Mouse (Mus musculus) CH12.LX (cell line): Measurements from ENCODE around the gene Zpr1. TPM values are rescaled to one million over a fixed set of nuclear protein-coding genes. Genes with fewer than 3 reads are reported as not detected.

Experiments used
- DNase-seq: peaks from one replicate; pipeline ENCODE4 v3.0.0-alpha.2; 2013; ENCODE audit errors: extremely low read depth
- H3K27ac ChIP-seq: 2 replicates; pipeline ENCODE4 v1.5.1; 2012; ENCODE audit warnings: low read depth, mild to moderate bottlenecking, control low read depth, moderate library complexity; ENCODE audit not compliant: insufficient read depth
- H3K27me3 ChIP-seq: replicated peaks from 2 replicates; pipeline ENCODE3; 2012; ENCODE audit warnings: inconsistent platforms
- H3K36me3 ChIP-seq, 2 experiments: replicated peaks in 1 of 2; 2 replicates each; pipeline versions ENCODE3 to v1.6.1; 2012; ENCODE audit warnings: inconsistent platforms in 1 of 2, low read length in 1 of 2, mild to moderate bottlenecking in 1 of 2, mixed read lengths in 1 of 2, moderate library complexity in 1 of 2; ENCODE audit not compliant: control insufficient read depth in 1 of 2, insufficient read depth in 1 of 2
- H3K4me1 ChIP-seq, 2 experiments: 2 replicates each; pipeline ENCODE4 v1.6.1; 2012; ENCODE audit warnings: inconsistent platforms in 1 of 2, moderate library complexity in 1 of 2; ENCODE audit not compliant: insufficient read depth in 2 of 2, control insufficient read depth in 1 of 2
- H3K4me2 ChIP-seq: 2 replicates; pipeline ENCODE4 v1.6.1; 2012; ENCODE audit warnings: low read depth, mild to moderate bottlenecking, control low read depth; ENCODE audit not compliant: poor library complexity, insufficient read depth, severe bottlenecking
- H3K4me3 ChIP-seq, 3 experiments: fragments of 150-350 bp in 1 of 3; sonication (generic) in 1 of 3; replicated peaks in 1 of 3; 2 replicates each; pipeline versions ENCODE3 to v1.5.1; 2011 to 2012; ENCODE audit warnings: low read depth in 2 of 3, low read length in 2 of 3, mild to moderate bottlenecking in 2 of 3, moderate library complexity in 2 of 3, control low read depth in 1 of 3, improper control_type of control experiment in 1 of 3, inconsistent platforms in 1 of 3, mixed read lengths in 1 of 3; ENCODE audit not compliant: poor library complexity in 1 of 3
- H3K79me2 ChIP-seq: replicated peaks from 2 replicates; pipeline ENCODE4 v1.6.1; 2012; ENCODE audit warnings: mild to moderate bottlenecking, moderate library complexity; ENCODE audit not compliant: control insufficient read depth, poor library complexity, insufficient read depth, severe bottlenecking; ENCODE audit errors: extremely low read depth
- H3K9ac ChIP-seq: 2 replicates; pipeline ENCODE4 v1.6.1; 2012; ENCODE audit warnings: low read depth, mild to moderate bottlenecking, control low read depth, moderate library complexity; ENCODE audit not compliant: insufficient read depth
- H3K9me3 ChIP-seq: replicated peaks from 2 replicates; pipeline ENCODE3; 2012; ENCODE audit warnings: low read length, inconsistent platforms, mixed read lengths
- BHLHE40 ChIP-seq: IDR thresholded peaks from 2 replicates; pipeline ENCODE4 v1.6.1; 2011; ENCODE audit warnings: mild to moderate bottlenecking, low read depth, low read length, improper control_type of control experiment
- CHD1 ChIP-seq: IDR thresholded peaks from 2 replicates; pipeline ENCODE4 v1.6.1; 2012; ENCODE audit warnings: low read depth, low read length, improper control_type of control experiment, inconsistent platforms
- E2F4 ChIP-seq: IDR thresholded peaks from 2 replicates; pipeline ENCODE4 v1.6.1; 2011; ENCODE audit warnings: low read depth, low read length, improper control_type of control experiment; ENCODE audit not compliant: insufficient replicate concordance
- ETS1 ChIP-seq: conservative IDR thresholded peaks from 2 replicates; pipeline ENCODE4 v1.6.1; 2012; ENCODE audit warnings: low read depth, mild to moderate bottlenecking, inconsistent platforms, low read length, improper control_type of control experiment, moderate library complexity
- HCFC1 ChIP-seq: IDR thresholded peaks from 2 replicates; pipeline ENCODE4 v1.6.1; 2012; ENCODE audit warnings: low read depth, mild to moderate bottlenecking, inconsistent platforms, low read length, improper control_type of control experiment
- IRF4 ChIP-seq: IDR thresholded peaks from 2 replicates; pipeline ENCODE4 v1.6.1; 2014; ENCODE audit warnings: low read depth, mild to moderate bottlenecking, inconsistent platforms, low read length, improper control_type of control experiment
- JUN ChIP-seq: IDR thresholded peaks from 2 replicates; pipeline ENCODE4 v1.6.1; 2011; ENCODE audit warnings: low read depth, mild to moderate bottlenecking, low read length, improper control_type of control experiment, moderate library complexity; ENCODE audit not compliant: insufficient read depth
- JUND ChIP-seq: conservative IDR thresholded peaks from 2 replicates; pipeline ENCODE4 v1.6.1; 2011; ENCODE audit warnings: low read depth, low read length, improper control_type of control experiment
- KAT2A ChIP-seq: IDR thresholded peaks from 2 replicates; pipeline ENCODE4 v1.6.1; 2012; ENCODE audit warnings: low read length, improper control_type of control experiment, inconsistent platforms; ENCODE audit not compliant: insufficient replicate concordance
- MAFK ChIP-seq: IDR thresholded peaks from 2 replicates; pipeline ENCODE4 v1.6.1; 2011; ENCODE audit warnings: low read length, improper control_type of control experiment; ENCODE audit not compliant: insufficient replicate concordance
- MAX ChIP-seq: IDR thresholded peaks from 2 replicates; pipeline ENCODE4 v1.6.1; 2011; ENCODE audit warnings: low read length, improper control_type of control experiment
- MAZ ChIP-seq: IDR thresholded peaks from 2 replicates; pipeline ENCODE4 v1.6.1; 2012; ENCODE audit warnings: low read depth, mild to moderate bottlenecking, inconsistent platforms, low read length, improper control_type of control experiment, moderate library complexity
- NELFE ChIP-seq: IDR thresholded peaks from 2 replicates; pipeline ENCODE4 v1.6.1; 2011; ENCODE audit warnings: low read depth, low read length, improper control_type of control experiment
- NRF1 ChIP-seq: IDR thresholded peaks from 2 replicates; pipeline ENCODE4 v1.6.1; 2014; ENCODE audit warnings: low read depth, mild to moderate bottlenecking, inconsistent platforms, low read length, improper control_type of control experiment, moderate library complexity
- PAX5 ChIP-seq: IDR thresholded peaks from 2 replicates; pipeline ENCODE4 v1.6.1; 2012; ENCODE audit warnings: low read length, inconsistent platforms, mixed read lengths
- RAD21 ChIP-seq: IDR thresholded peaks from 2 replicates; pipeline ENCODE4 v1.6.1; 2011; ENCODE audit warnings: low read depth, mild to moderate bottlenecking, low read length, improper control_type of control experiment, moderate library complexity
- SMC3 ChIP-seq: IDR thresholded peaks from 2 replicates; pipeline ENCODE4 v1.6.1; 2011; ENCODE audit warnings: low read depth, low read length, improper control_type of control experiment
- TBP ChIP-seq: conservative IDR thresholded peaks from 2 replicates; pipeline ENCODE4 v1.6.1; 2011; ENCODE audit warnings: low read depth, low read length, improper control_type of control experiment
- TCF12 ChIP-seq: IDR thresholded peaks from 2 replicates; pipeline ENCODE4 v1.6.1; 2014; ENCODE audit warnings: low read depth, mild to moderate bottlenecking, inconsistent platforms, low read length, improper control_type of control experiment
- UBTF ChIP-seq: IDR thresholded peaks from 2 replicates; pipeline ENCODE4 v1.6.1; 2012; ENCODE audit warnings: low read depth, mild to moderate bottlenecking, inconsistent platforms, low read length, improper control_type of control experiment, moderate library complexity
- USF1 ChIP-seq: IDR thresholded peaks from 2 replicates; pipeline ENCODE4 v1.6.1; 2014; ENCODE audit warnings: low read depth, mild to moderate bottlenecking, inconsistent platforms, low read length, improper control_type of control experiment
- ZMIZ1 ChIP-seq: IDR thresholded peaks from 2 replicates; pipeline ENCODE4 v1.6.1; 2012; ENCODE audit warnings: low read depth, mild to moderate bottlenecking, inconsistent platforms, low read length, improper control_type of control experiment
- ZNF384 ChIP-seq: IDR thresholded peaks from 2 replicates; pipeline ENCODE4 v1.6.1; 2012; ENCODE audit warnings: low read depth, low read length, improper control_type of control experiment, inconsistent platforms
- dilution Hi-C: fragments of 300-500 bp; cut with MboI; formaldehyde crosslinking; loops from 2 replicates; pipeline ENCODE4 v1.14.3; 2020; ENCODE audit warnings: low sequenced_read_pairs; ENCODE audit not compliant: extremely low pct_unique_long_range_greater_than_20kb, extremely low pct_ligation_motif_present
- in situ Hi-C: fragments of 300-500 bp; cut with MboI; formaldehyde crosslinking; loops from 3 replicates; pipeline ENCODE4 v1.14.3; 2019; ENCODE audit warnings: low sequenced_read_pairs, low pct_ligation_motif_present, low pct_unique_long_range_greater_than_20kb, mixed read lengths
- polyA plus RNA-seq: library from polyadenylated mRNA; unstranded; fragments of >175 nt; gene quantifications from 2 replicates; pipeline ENCODE4 v1.2.1, GENCODE M21; 2012; ENCODE audit warnings: low read depth; ENCODE audit not compliant: insufficient read length
- total RNA-seq, 2 experiments: library from RNA; depleted of rRNA; stranded (reverse); fragments of 300-350 nt in 1 of 2; fragments of >200 nt in 1 of 2; gene quantifications; 2 replicates each; pipeline ENCODE4 v1.2.3; 2012 to 2014

The Zpr1 gene
- total and polyA plus RNA-seq, 3 experiments, result 46.0 to 108 (median 66.8) TPM

- Histone ChIP-seq H3K9me3 (peaks cover 4% of the 10 kb centered on the region), H3K4me3 (no peak overlapping the region), H3K36me3 (no peaks in the 10 kb centered on the region), H3K4me2 (no peak overlapping the region), H3K9ac (no peak overlapping the region), H3K4me1 (no peaks in the 10 kb centered on the region), H3K27ac (no peak overlapping the region), H3K79me2 (no peaks in the 10 kb centered on the region), H3K27me3 (peaks cover 29% of the 10 kb centered on the region)
- DNase-seq, result no peak
- TF ChIP-seq MAZ (no peak), USF1 (no peak), E2F4 (no peak), KAT2A (no peak), NRF1 (no peak), JUN (no peak), IRF4 (no peak), BHLHE40 (no peak), ETS1 (no peak), PAX5 (no peak), MAX (no peak), TBP (no peak), MAFK (no peak), TCF12 (no peak), ZMIZ1 (no peak), SMC3 (no peak), JUND (no peak), RAD21 (no peak), HCFC1 (no peak)
- in situ Hi-C loops (no loop called here), dilution Hi-C loops (no loop called here)
Observed at GRCm38 (mm10) chr9:46330586-46330895, 57.7 kb downstream of the Zpr1 start.

- Histone ChIP-seq H3K4me3 (no peak overlapping the region), H3K27me3 (peaks cover 28% of the 10 kb centered on the region), H3K79me2 (no peaks in the 10 kb centered on the region), H3K27ac (no peak overlapping the region), H3K36me3 (no peaks in the 10 kb centered on the region), H3K4me2 (no peak overlapping the region), H3K9ac (no peak overlapping the region), H3K9me3 (no peaks in the 10 kb centered on the region), H3K4me1 (no peaks in the 10 kb centered on the region)
- TF ChIP-seq UBTF (no peak), NELFE (no peak), ZNF384 (no peak), CHD1 (no peak)
- no peak for DNase-seq
- in situ Hi-C loops (no loop called here), dilution Hi-C loops (no loop called here)
Observed at GRCm38 (mm10) chr9:46331301-46331700, 58.4 kb downstream of the Zpr1 start.

Other genes with a start within 250 kb of the Zpr1 start
- gene Apoa1, start 44.5 kb upstream of the Zpr1 start, total RNA-seq (2012; rRNA removed), result not detected in 2 replicates
- not detected in 2 replicates for gene Apoa1, start 44.5 kb upstream of the Zpr1 start, total RNA-seq (2014; rRNA removed)
- not detected in 2 replicates for gene Apoa1, start 44.5 kb upstream of the Zpr1 start, polyA plus RNA-seq
- gene Apoc3, start 37.4 kb upstream of the Zpr1 start, total RNA-seq (2012; rRNA removed), result not detected in 2 replicates
- not detected in 2 replicates for gene Apoc3, start 37.4 kb upstream of the Zpr1 start, total RNA-seq (2014; rRNA removed)
- not detected in 2 replicates for gene Apoc3, start 37.4 kb upstream of the Zpr1 start, polyA plus RNA-seq
- not detected in 2 replicates for gene Apoa4, start 32.4 kb upstream of the Zpr1 start, total RNA-seq (2012; rRNA removed)
- gene Apoa4, start 32.4 kb upstream of the Zpr1 start, total RNA-seq (2014; rRNA removed), result not detected in 2 replicates
- not detected in 2 replicates for gene Apoa4, start 32.4 kb upstream of the Zpr1 start, polyA plus RNA-seq
- gene Apoa5, start 4.4 kb upstream of the Zpr1 start, total RNA-seq (2012; rRNA removed), result 0.08 TPM in 1 of 2 replicates, not detected in the other
- gene Apoa5, start 4.4 kb upstream of the Zpr1 start, total RNA-seq (2014; rRNA removed), result not detected in 2 replicates
- not detected in 2 replicates for gene Apoa5, start 4.4 kb upstream of the Zpr1 start, polyA plus RNA-seq
- gene Bud13, start 9.9 kb downstream of the Zpr1 start, total RNA-seq (2012; rRNA removed), result 15.9 and 18.8 TPM in 2 replicates
- 13.5 and 14.4 TPM in 2 replicates for gene Bud13, start 9.9 kb downstream of the Zpr1 start, total RNA-seq (2014; rRNA removed)
- 28.1 and 32.5 TPM in 2 replicates for gene Bud13, start 9.9 kb downstream of the Zpr1 start, polyA plus RNA-seq
- gene 4931429L15Rik, start 46.9 kb downstream of the Zpr1 start, total RNA-seq (2012; rRNA removed), result not detected in 2 replicates
- gene 4931429L15Rik, start 46.9 kb downstream of the Zpr1 start, total RNA-seq (2014; rRNA removed), result not detected in 2 replicates
- gene 4931429L15Rik, start 46.9 kb downstream of the Zpr1 start, polyA plus RNA-seq, result not detected in 2 replicates